Mouse (Mus musculus) heart, embryonic 16.5 days (tissue): ENCODE measurements around the gene Gm20518. TPM values are rescaled to one million over a fixed set of nuclear protein-coding genes. Genes with fewer than 3 reads are reported as not detected.

ENCODE experiments used
- ATAC-seq: fragments of 200-750 bp; cut with Nextera tagmentation; replicated peaks from 2 replicates; pipeline ENCODE4 v1.8.0; 2017; ENCODE audit warnings: moderate number of reproducible peaks; ENCODE audit not compliant: insufficient read depth, low FRiP score; ENCODE audit errors: extremely low read depth
- H3K27ac ChIP-seq: fragments of 300-500 bp; sonication (generic); 2 replicates; pipeline ENCODE4 v1.5.1; 2014; ENCODE audit warnings: mild to moderate bottlenecking, low read length, control low read depth, moderate library complexity
- H3K27me3 ChIP-seq: fragments of 300-500 bp; sonication (generic); 2 replicates; pipeline ENCODE4 v1.6.1; 2014; ENCODE audit warnings: low read length, mixed read lengths; ENCODE audit not compliant: control insufficient read depth, insufficient read depth
- H3K36me3 ChIP-seq: fragments of 300-500 bp; sonication (generic); 2 replicates; pipeline ENCODE4 v1.6.1; 2014; ENCODE audit not compliant: control insufficient read depth, insufficient read depth
- H3K4me1 ChIP-seq: fragments of 300-500 bp; sonication (generic); 2 replicates; pipeline ENCODE4 v1.6.1; 2014; ENCODE audit warnings: low read length, mixed read lengths; ENCODE audit not compliant: control insufficient read depth, insufficient read depth
- H3K4me2 ChIP-seq: fragments of 300-500 bp; sonication (generic); 2 replicates; pipeline ENCODE4 v1.6.1; 2014; ENCODE audit warnings: low read depth, mild to moderate bottlenecking, control low read depth, low read length
- H3K4me3 ChIP-seq: fragments of 300-500 bp; sonication (generic); 2 replicates; pipeline ENCODE4 v1.5.1; 2014; ENCODE audit warnings: mild to moderate bottlenecking, control low read depth, low read length
- H3K9ac ChIP-seq: fragments of 300-500 bp; sonication (generic); 2 replicates; pipeline ENCODE4 v1.6.1; 2014; ENCODE audit warnings: low read length, control low read depth
- H3K9me3 ChIP-seq: fragments of 300-500 bp; sonication (generic); replicated peaks from 2 replicates; pipeline ENCODE4 v1.6.1; 2016; ENCODE audit warnings: low read length; ENCODE audit not compliant: control insufficient read depth
- WGBS: fragments of 180-500 bp; shearing (Covaris S2); extraction: QIAGEN DNeasy Blood & Tissue Kit; methylation state at CpG from one replicate; pipeline ENCODE4 v1.1.7; 2014; 5-methylcytosine and 5-hydroxymethylcytosine counted together
- polyA plus RNA-seq: library from polyadenylated mRNA; unstranded; fragments of >200 nt; fragmentation: Nextera tagmentation; extraction: Ambion mirVana; gene quantifications from 2 replicates; pipeline ENCODE4 v1.2.1, GENCODE M21; 2015

The Gm20518 gene
- polyA plus RNA-seq, 1 experiment from 2014 or later, result 0.14 TPM

DNA sequence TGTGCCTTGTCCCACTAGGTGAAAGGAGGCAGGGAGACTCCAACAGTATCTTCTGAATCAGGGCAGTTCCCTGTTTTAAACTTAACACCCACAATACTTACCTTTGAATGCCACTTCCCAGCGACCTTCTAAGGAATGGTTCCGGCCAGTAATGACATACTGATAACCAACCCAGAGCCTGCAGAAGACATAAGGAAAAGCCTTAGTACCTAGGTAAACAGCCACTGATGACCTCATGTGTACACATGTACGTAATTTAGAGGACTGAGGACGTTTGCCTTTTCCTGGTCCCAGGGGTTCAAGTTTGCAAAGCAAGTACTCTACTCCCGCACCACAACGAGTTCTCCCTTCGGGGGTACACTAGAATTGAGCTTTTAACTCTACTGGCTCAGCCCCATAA, 34.3 kb downstream of the Gm20518 start:
- H3K27ac ChIP-seq, result no peak overlapping the region
- no peaks in the 10 kb centered on the region for H3K27me3 ChIP-seq
- no peak overlapping the region for H3K9ac ChIP-seq
- no peak for ATAC-seq
- no peaks in the 10 kb centered on the region for H3K4me1 ChIP-seq
- no peak overlapping the region for H3K4me3 ChIP-seq
- 86% methylated on average over 7 of the region's 7 CpGs for whole genome bisulfite sequencing
- H3K4me2 ChIP-seq, result no peak overlapping the region
- peaks cover 59% of the 10 kb centered on the region for H3K36me3 ChIP-seq
- H3K9me3 ChIP-seq, result no peaks in the 10 kb centered on the region

DNA sequence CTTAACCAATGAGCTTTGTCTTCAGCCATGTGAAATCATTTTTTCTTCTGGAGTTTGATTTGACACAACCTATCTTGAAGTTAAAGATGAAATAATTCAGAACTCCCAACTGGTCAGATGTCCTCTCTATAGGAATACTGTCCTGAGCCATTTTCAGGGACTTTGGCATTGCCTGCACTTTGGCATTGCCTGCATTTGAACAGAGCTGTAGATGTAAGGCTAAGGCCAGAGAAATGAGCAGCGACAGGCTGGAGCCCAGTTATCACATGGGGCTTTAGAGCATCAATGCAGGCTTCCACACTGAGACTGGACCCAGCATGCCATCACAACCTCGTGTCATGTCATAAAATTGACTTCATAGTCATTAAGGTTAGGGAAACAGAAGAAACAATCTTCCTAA, 38.2 kb downstream of the Gm20518 start:
- H3K4me1 ChIP-seq, result no peaks in the 10 kb centered on the region
- no peak overlapping the region for H3K4me3 ChIP-seq
- H3K9me3 ChIP-seq, result no peaks in the 10 kb centered on the region
- ATAC-seq, result no peak
- no peak overlapping the region for H3K9ac ChIP-seq
- no peaks in the 10 kb centered on the region for H3K27me3 ChIP-seq
- 86% methylated on average over 2 of the region's 2 CpGs for WGBS
- peaks cover 58% of the 10 kb centered on the region for H3K36me3 ChIP-seq
- H3K27ac ChIP-seq, result no peak overlapping the region
- H3K4me2 ChIP-seq, result no peak overlapping the region

DNA sequence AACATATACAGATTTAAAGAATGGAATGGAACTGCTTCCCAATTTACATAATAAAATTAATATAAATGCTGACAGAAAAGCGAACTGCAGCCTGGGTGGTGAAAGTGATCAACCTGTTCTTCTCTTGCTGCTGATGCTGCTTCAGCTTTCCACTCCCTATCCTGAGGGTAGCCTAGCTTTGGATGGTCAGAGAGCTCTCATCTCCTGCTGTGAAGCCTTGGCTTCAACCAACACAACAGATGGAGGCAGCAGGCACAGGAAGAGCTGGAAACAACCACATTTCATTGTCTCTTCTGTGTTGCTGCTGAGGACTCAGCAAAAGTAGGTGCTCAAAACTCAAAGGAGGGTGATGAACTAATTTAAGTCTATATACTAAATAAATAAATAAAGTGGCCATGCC, 39.6 kb downstream of the Gm20518 start:
- no peak overlapping the region for H3K4me3 ChIP-seq
- no peak for ATAC-seq
- no peaks in the 10 kb centered on the region for H3K4me1 ChIP-seq
- no peak overlapping the region for H3K4me2 ChIP-seq
- H3K9me3 ChIP-seq, result no peaks in the 10 kb centered on the region
- H3K27me3 ChIP-seq, result no peaks in the 10 kb centered on the region
- WGBS, result 93% methylated on average over 1 of the region's 1 CpGs
- H3K9ac ChIP-seq, result no peak overlapping the region
- H3K27ac ChIP-seq, result no peak overlapping the region
- peaks cover 46% of the 10 kb centered on the region for H3K36me3 ChIP-seq

DNA sequence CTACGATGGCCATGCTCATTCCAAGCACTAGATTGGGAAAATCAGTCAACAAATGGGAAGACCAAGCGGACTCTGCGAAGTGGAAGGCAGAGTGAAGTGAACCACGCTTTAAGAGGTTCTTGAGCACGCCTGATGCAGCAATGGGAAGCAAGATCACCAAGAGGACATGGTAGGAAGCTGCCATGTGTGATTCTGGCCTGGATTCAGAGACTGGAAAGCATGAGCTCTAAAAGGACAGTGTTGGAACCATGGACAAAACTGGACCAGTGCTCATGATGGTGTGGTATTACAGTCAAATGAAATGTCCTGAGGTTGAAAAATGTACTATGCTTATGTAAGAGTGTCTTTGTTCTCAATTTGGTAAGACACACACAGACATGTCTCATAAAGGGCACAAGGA, 40.1 kb downstream of the Gm20518 start:
- H3K9me3 ChIP-seq, result no peaks in the 10 kb centered on the region
- no peak overlapping the region for H3K4me2 ChIP-seq
- WGBS, result 96% methylated on average over 5 of the region's 5 CpGs
- ATAC-seq, result no peak
- H3K36me3 ChIP-seq, result peaks cover 42% of the 10 kb centered on the region
- no peaks in the 10 kb centered on the region for H3K4me1 ChIP-seq
- no peaks in the 10 kb centered on the region for H3K27me3 ChIP-seq
- H3K4me3 ChIP-seq, result no peak overlapping the region
- no peak overlapping the region for H3K27ac ChIP-seq
- H3K9ac ChIP-seq, result no peak overlapping the region

DNA sequence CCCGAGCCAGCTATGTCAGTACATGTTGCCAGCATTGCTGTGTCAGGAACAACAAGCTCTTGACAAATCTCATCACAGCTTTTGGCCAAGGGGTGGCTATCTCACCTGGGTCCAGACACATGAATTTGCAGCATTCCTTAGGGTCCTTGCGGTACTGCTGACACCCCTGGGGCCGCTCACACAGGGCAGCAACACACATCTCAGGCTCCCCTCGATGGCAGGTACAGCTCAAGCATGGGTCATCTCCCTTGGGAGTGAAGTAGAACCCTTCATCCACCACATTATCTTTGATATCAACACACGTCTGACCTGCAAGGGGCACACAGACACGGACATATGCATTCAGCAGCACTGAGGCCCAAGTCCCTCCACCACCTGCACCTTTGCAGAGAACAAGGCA, 42.0 kb downstream of the Gm20518 start:
- no peak overlapping the region for H3K9ac ChIP-seq
- WGBS, result 75% methylated on average over 6 of the region's 6 CpGs
- H3K4me1 ChIP-seq, result no peaks in the 10 kb centered on the region
- H3K4me2 ChIP-seq, result no peak overlapping the region
- H3K36me3 ChIP-seq, result peaks cover 44% of the 10 kb centered on the region
- ATAC-seq, result no peak
- no peak overlapping the region for H3K27ac ChIP-seq
- no peaks in the 10 kb centered on the region for H3K9me3 ChIP-seq
- no peak overlapping the region for H3K4me3 ChIP-seq
- no peaks in the 10 kb centered on the region for H3K27me3 ChIP-seq

DNA sequence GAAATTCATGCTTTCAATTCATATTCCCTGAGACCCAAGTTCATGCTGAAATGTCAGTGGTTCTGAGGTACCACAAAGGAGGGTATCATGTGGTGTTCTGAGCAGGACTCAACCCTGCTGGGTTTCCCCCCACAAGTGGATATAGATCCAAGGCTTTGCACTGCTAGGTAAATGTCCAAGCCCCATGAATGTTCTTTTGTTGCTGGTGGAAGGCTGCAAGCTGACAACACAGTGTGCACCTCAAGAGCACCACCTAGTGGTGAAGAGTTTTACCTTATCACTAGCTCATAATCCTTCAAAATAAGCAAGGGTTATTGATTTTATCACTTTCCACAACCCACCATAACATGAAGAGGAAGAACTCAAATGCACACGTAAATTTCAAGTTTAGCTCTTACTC, 42.5 kb downstream of the Gm20518 start:
- Histone ChIP-seq H3K27ac (no peak overlapping the region), H3K36me3 (peaks cover 44% of the 10 kb centered on the region), H3K27me3 (no peaks in the 10 kb centered on the region), H3K4me2 (no peak overlapping the region), H3K4me3 (no peak overlapping the region), H3K9ac (no peak overlapping the region), H3K4me1 (no peaks in the 10 kb centered on the region), H3K9me3 (no peaks in the 10 kb centered on the region)
- WGBS, result 18% methylated on average over 1 of the region's 1 CpGs
- ATAC-seq, result no peak

DNA sequence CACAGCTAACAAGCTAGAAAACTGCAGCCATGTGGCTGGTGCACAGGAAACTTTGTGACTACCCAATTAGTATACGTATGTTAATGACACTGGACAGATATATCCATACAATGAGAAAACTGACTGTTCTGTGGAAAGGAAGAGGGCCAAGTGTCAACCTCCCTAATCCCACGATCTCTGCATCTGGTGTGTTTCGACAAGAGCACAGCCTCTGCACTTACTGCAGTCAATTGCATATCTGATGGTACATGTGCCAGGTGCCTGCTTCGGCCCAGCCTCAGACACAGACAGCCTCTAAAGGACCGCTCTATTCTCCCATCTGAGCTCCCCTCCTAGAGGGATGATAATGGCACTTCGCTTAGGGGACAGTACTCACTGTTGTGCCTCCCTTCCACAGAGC, 43.0 kb downstream of the Gm20518 start:
- H3K9ac ChIP-seq, result no peak overlapping the region
- H3K9me3 ChIP-seq, result no peaks in the 10 kb centered on the region
- H3K4me3 ChIP-seq, result no peak overlapping the region
- no peak overlapping the region for H3K4me2 ChIP-seq
- H3K36me3 ChIP-seq, result peaks cover 46% of the 10 kb centered on the region
- no peak for ATAC-seq
- H3K27ac ChIP-seq, result no peak overlapping the region
- H3K4me1 ChIP-seq, result no peaks in the 10 kb centered on the region
- 83% methylated on average over 6 of the region's 6 CpGs for WGBS
- no peaks in the 10 kb centered on the region for H3K27me3 ChIP-seq

DNA sequence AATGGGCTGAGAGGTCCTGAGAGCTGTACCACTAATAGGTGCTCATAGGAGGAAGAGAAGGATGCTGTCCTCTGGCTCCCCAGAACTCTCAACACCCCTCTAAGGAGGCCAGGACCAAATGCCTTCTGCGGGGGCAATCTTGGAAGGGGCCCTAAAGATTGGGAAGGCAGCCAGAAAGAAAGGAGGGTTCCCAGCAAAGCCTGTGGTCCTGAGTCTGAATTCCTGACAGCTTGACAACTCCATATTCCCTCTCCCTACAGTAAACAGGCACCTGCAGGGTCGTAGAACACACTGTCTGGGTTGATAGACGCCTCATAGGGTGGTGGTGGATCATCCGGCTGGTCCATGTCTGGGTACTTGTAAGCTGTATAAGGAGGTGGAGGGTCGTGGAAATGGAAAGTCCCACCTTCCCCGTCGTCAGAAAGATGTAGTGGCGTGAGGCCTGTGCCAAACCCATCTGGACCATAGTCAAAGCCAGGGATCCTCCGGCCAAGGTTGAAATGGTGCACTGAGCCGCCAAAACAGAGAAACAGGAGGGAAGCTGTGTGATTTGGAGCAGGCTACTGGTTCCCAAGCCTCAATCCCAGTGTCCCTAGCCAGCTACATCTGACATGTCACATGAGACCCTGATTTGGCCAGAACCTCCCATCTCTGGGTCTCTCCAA, 47.6 kb downstream of the Gm20518 start:
- Histone ChIP-seq H3K27me3 (no peaks in the 10 kb centered on the region), H3K27ac (no peak overlapping the region), H3K4me3 (no peak overlapping the region), H3K4me2 (no peak overlapping the region), H3K9ac (no peak overlapping the region), H3K4me1 (no peaks in the 10 kb centered on the region), H3K36me3 (peaks cover 48% of the 10 kb centered on the region), H3K9me3 (no peaks in the 10 kb centered on the region)
- 84% methylated on average over 10 of the region's 10 CpGs for WGBS
- no peak for ATAC-seq

DNA sequence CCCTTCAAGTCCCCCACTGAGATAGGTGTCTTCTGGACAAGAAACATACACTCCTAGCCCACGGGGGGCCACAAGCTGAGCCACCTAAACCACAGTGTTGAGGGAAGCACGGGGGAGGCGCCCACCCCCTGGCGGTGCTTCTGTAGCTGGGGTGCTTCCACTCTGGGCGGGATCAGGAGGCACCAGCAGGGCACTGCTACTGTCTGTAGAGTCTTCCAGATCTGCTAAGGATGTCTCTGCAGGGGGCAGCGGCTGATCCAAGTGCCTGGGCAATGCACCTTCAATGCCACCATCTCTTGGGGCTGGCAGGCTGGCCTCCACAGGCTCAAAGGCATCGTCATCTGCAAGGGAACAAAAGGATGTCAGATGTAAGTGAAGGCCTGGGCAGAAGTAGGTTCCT, 49.0 kb downstream of the Gm20518 start:
- Histone ChIP-seq H3K27me3 (peaks cover under 1% of the 10 kb centered on the region; the same call in 1 of the 2 replicates), H3K4me3 (no peak overlapping the region), H3K9me3 (no peaks in the 10 kb centered on the region), H3K36me3 (peaks cover 48% of the 10 kb centered on the region), H3K4me2 (no peak overlapping the region), H3K4me1 (no peaks in the 10 kb centered on the region), H3K9ac (no peak overlapping the region), H3K27ac (no peak overlapping the region)
- ATAC-seq, result no peak
- WGBS, result 91% methylated on average over 7 of the region's 7 CpGs
